Mouse (Mus musculus) ES-E14 (cell line): Measurements from ENCODE around the gene Abcg2. TPM values are rescaled to one million over a fixed set of nuclear protein-coding genes. Genes with fewer than 3 reads are reported as not detected.
"Not testable (repeated sequence)": the region's sequence is repeated elsewhere in the genome, so short reads cannot be mapped to it uniquely, and the experiment has no call there.

ENCODE experiments used
- DNase-seq: peaks from one replicate; pipeline ENCODE4 v3.0.0-alpha.2; 2013; ENCODE audit warnings: low read depth, low spot score
- H3K27ac ChIP-seq: 2 replicates; pipeline ENCODE4 v1.5.1; 2012; ENCODE audit warnings: low read depth, mild to moderate bottlenecking, low read length, moderate library complexity, mixed read lengths; ENCODE audit not compliant: poor library complexity, insufficient read depth, severe bottlenecking
- H3K36me3 ChIP-seq: 2 replicates; pipeline ENCODE4 v1.6.1; 2012; ENCODE audit warnings: mild to moderate bottlenecking, low read length, moderate library complexity, mixed read lengths; ENCODE audit not compliant: control insufficient read depth, poor library complexity, insufficient read depth, severe bottlenecking
- H3K4me1 ChIP-seq, 2 experiments: fragments of 150-350 bp in 1 of 2; sonication (generic) in 1 of 2; 2 replicates each; pipeline ENCODE4 v1.6.1; 2012; ENCODE audit warnings: low read length in 2 of 2, mild to moderate bottlenecking in 1 of 2, mixed read lengths in 1 of 2; ENCODE audit not compliant: control insufficient read depth in 2 of 2, insufficient read depth in 2 of 2, poor library complexity in 1 of 2
- H3K4me3 ChIP-seq, 2 experiments: fragments of 150-350 bp in 1 of 2; sonication (generic) in 1 of 2; 2 replicates each; pipeline ENCODE4 v1.5.1; 2012; ENCODE audit warnings: low read length in 2 of 2, low read depth in 1 of 2, mild to moderate bottlenecking in 1 of 2, mixed read lengths in 1 of 2; ENCODE audit not compliant: insufficient read depth in 1 of 2, poor library complexity in 1 of 2, severe bottlenecking in 1 of 2
- H3K9ac ChIP-seq: 2 replicates; pipeline ENCODE4 v1.6.1; 2012; ENCODE audit warnings: low read depth, mild to moderate bottlenecking, low read length, mixed read lengths; ENCODE audit not compliant: poor library complexity, insufficient read depth, severe bottlenecking
- H3K9me3 ChIP-seq: fragments of 150-350 bp; sonication (generic); 2 replicates; pipeline ENCODE4 v1.6.1; 2012; ENCODE audit warnings: low read depth, mild to moderate bottlenecking, low read length; ENCODE audit not compliant: control insufficient read depth, insufficient read depth
- CHD2 ChIP-seq: IDR thresholded peaks from 2 replicates; pipeline ENCODE4 v1.6.1; 2014; ENCODE audit warnings: mild to moderate bottlenecking, low read depth, low read length, inconsistent platforms
- HCFC1 ChIP-seq: IDR thresholded peaks from 2 replicates; pipeline ENCODE4 v1.6.1; 2012; ENCODE audit warnings: low read length, inconsistent platforms, borderline replicate concordance; ENCODE audit not compliant: insufficient read depth
- MAFK ChIP-seq: IDR thresholded peaks from 2 replicates; pipeline ENCODE4 v1.6.1; 2014; ENCODE audit warnings: mild to moderate bottlenecking, low read depth, low read length, inconsistent platforms; ENCODE audit not compliant: insufficient read depth
- ZC3H11A ChIP-seq: IDR thresholded peaks from 2 replicates; pipeline ENCODE4 v1.6.1; 2012; ENCODE audit warnings: low read depth, mild to moderate bottlenecking, inconsistent platforms, low read length, borderline replicate concordance
- ZNF384 ChIP-seq: IDR thresholded peaks from 2 replicates; pipeline ENCODE4 v1.6.1; 2012; ENCODE audit warnings: low read depth, low read length, inconsistent platforms
- in situ Hi-C, 2 experiments: fragments of 600-800 bp; cut with MboI; formaldehyde crosslinking; loops; one replicate each; pipeline ENCODE4 v1.15.1; 2025; ENCODE audit warnings: low sequenced_read_pairs in 2 of 2, inconsistent platforms in 1 of 2; ENCODE audit not compliant: unreplicated experiment in 2 of 2
- total RNA-seq: library from RNA; depleted of rRNA; stranded (reverse); fragments of 300-350 nt; gene quantifications from 2 replicates; pipeline ENCODE4 v1.2.3, GENCODE M21; 2012

Abcg2 gene
- total RNA-seq, 1 experiment, result 138 TPM

GRCm38 (mm10) chr6:58603485-58604090, 19.3 kb downstream of the Abcg2 start:
- not testable (repeated sequence) for H3K9ac ChIP-seq, H3K36me3 ChIP-seq, DNase-seq, H3K4me1 ChIP-seq, H3K4me3 ChIP-seq, H3K9me3 ChIP-seq, H3K27ac ChIP-seq
- 0 out of 2 replicates have a peak, but pooled peaks have one; percentile 8 for TF ChIP-seq ZC3H11A
- in situ Hi-C loops, result loop anchor here in 1 of 2 experiments (10.0 kb wide), 1 partner anchor 171 kb away; no protein-coding TSS in a partner anchor

DNA sequence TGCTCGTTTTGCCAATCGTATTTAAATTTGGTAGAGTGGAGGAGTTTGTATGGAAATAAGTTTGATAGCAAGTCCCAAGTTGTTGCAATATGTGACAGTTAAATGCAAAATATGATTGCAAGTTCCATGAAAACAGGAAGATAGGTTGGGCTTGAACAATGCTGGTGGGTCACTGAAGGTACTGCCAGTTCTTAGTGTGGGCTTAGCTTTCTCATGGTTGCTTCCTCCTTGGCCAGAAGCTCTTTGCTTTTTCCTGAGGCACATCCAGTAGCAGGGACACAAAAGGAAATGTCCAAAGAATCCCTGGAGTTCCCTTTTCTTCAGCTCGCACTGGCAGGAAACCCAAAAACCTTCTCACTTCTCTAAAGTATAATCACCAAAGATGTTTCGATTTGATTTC, 22.3 kb downstream of the Abcg2 start:
- in situ Hi-C loops, result loop anchor here in 1 of 2 experiments (10.0 kb wide), 1 partner anchor 168 kb away; no protein-coding TSS in a partner anchor
- no peaks in the 10 kb centered on the region for H3K4me1 ChIP-seq
- no peak overlapping the region for H3K9ac ChIP-seq

GRCm38 (mm10) chr6:58608422-58608821, 24.1 kb downstream of the Abcg2 start:
- TF ChIP-seq HCFC1, result no peak
- no peak for TF ChIP-seq CHD2
- TF ChIP-seq ZC3H11A, result no peak
- TF ChIP-seq ZNF384, result no peak
- no peak for TF ChIP-seq MAFK
- Histone ChIP-seq H3K4me3 (no peak overlapping the region), H3K4me1 (no peaks in the 10 kb centered on the region), H3K27ac (no peak overlapping the region), H3K9me3 (no peaks in the 10 kb centered on the region), H3K36me3 (no peaks in the 10 kb centered on the region), H3K9ac (no peak overlapping the region)
- in situ Hi-C loops, result loop anchor here in 1 of 2 experiments (10.0 kb wide), 1 partner anchor 166 kb away; no protein-coding TSS in a partner anchor
- DNase-seq, result no peak

More for the DNA sequence above, 22.3 kb downstream of the Abcg2 start:
- Histone ChIP-seq H3K4me3 (no peak overlapping the region), H3K27ac (no peak overlapping the region), H3K36me3 (no peaks in the 10 kb centered on the region), H3K9me3 (no peaks in the 10 kb centered on the region)
- DNase-seq, result no peak
- TF ChIP-seq ZC3H11A (no peak), ZNF384 (no peak), MAFK (no peak), CHD2 (no peak), HCFC1 (no peak)

DNA sequence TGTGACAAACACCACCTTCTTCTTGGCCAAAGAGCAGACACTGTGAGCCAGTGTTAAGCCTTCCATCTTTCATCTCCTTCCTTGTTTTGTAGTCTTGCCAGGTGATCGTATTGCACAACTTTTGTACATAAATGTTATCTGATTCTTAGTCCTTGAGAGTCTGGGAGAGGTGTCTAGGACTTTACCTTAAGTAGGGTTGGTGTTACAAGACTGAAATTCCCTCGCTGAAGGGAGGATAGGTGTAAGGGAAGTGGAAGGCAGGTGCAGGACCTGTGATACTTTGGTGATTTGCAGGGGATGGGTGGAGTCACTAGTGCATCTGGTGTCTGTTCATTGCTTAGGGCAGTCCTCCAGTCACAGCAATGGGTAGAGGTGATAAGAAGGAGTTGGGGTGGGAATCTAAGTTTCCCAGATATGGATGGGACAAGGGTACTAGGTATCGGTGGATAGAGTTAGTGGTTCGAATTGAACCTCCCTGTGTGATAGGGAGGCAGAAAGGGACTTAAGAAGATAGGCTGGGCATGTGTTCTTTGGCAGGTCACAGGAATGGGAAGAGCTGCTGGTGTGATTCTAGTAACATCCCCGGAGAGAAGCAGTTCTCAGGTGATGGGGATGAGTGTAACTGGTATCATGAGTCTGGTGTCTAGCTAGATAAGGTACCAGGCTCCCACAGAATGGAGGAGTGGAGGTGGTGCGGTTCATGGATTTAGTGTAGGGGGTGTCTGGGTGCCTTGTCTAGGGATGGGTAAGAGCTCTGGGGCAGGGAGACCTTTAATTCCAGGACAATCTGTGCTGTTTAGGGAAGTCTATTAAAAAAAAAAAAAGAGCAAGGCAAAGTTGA, 25.8 kb downstream of the Abcg2 start:
- Histone ChIP-seq H3K4me3 (no peak overlapping the region), H3K9ac (no peak overlapping the region), H3K9me3 (no peaks in the 10 kb centered on the region), H3K36me3 (no peaks in the 10 kb centered on the region), H3K27ac (no peak overlapping the region), H3K4me1 (no peaks in the 10 kb centered on the region)
- DNase-seq, result no peak
- in situ Hi-C loops, result loop anchor here in 1 of 2 experiments (10.0 kb wide), 1 partner anchor 165 kb away; no protein-coding TSS in a partner anchor
- TF ChIP-seq CHD2, result no peak
- no peak for TF ChIP-seq MAFK
- no peak for TF ChIP-seq ZNF384
- TF ChIP-seq ZC3H11A, result no peak
- no peak for TF ChIP-seq HCFC1
